Mouse (Mus musculus): ENCODE measurements around the gene 4930452B06Rik.

GRCm38 (mm10) chr14:8615636-8616035 lies 50.4 kb downstream of the 4930452B06Rik start:
- TF ChIP-seq CTCF (IDR thresholded peaks at IDR 0.05; ENCODE audit: low read depth) (no peak), EP300 (IDR thresholded peaks at IDR 0.05; ENCODE audit: low read depth) (no peak)
